Mouse (Mus musculus): ENCODE measurements around the gene Cherp. TPM values are rescaled to one million over a fixed set of nuclear protein-coding genes. Genes with fewer than 3 reads are reported as not detected.

Cherp gene
- total RNA-seq, 2 experiments from 2014 or later, result 59.7 to 76.4 TPM

GRCm38 (mm10) chr8:72421362-72422335 lies 53.4 kb downstream of the Cherp start, which contains the start of gene Eps15l1:
Gene Eps15l1, minus strand, starts transcription at chr8:72421460.
- intact Hi-C loops (cut with DNase I), result loop anchor here (2.0 kb wide), 1 partner anchor 53 kb away; the partner anchor contains the start of gene Cherp
- DNase-seq (ENCODE audit: low spot score in 2 of 2), result peak; percentile 98

- intact Hi-C loops (cut with DNase I), result loop anchor here (2.0 kb wide), 1 partner anchor 54 kb away; the partner anchor contains the start of gene Cherp
- peak; percentile 36 to 40 for DNase-seq (ENCODE audit: low spot score in 2 of 2)
Measured at GRCm38 (mm10) chr8:72420571-72421361, 54.3 kb downstream of the Cherp start.

DNA sequence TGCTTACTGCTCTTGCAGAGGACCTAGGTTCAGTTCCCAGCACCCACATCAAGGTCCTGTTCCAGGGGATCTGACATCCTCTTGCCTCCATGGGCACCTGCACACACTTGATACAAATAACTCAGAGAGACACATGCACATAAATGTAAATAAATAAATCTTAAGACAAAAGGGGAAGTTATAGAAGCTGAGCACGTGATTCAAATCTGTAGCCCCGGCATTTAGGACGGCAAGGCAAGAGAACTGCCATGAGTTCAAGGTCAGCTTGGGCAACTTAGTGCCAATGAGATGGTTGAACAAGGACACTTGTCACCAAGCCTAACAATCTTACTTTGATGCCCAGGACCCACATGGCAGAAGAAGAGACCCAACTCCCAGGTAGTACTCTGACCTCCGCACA lies 57.0 kb downstream of the Cherp start:
- intact Hi-C loops (cut with DNase I), result no loop called here
- no peak for DNase-seq (ENCODE audit: low spot score in 2 of 2)

DNA sequence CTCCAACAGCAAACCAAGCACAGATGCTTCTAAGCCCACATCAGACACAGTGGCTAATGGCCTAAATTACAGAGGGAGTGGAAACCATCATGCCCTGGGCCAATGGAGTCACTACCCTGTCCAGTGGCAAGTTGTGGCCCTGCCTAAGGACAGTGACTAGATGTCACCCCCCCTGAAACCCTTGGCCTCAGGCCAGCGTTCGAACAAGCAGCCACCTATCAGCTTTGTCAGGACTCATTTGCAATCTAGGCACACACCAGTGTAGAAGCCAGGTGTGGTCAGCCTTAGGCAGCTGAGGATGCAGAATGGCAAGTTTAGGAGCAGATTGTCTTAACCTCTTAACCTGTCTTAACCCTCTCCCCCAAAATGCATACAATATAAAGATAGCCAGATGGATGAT lies 59.8 kb downstream of the Cherp start:
- DNase-seq (ENCODE audit: low spot score in 2 of 2), result no peak
- intact Hi-C loops (cut with DNase I), result no loop called here

- DNase-seq (ENCODE audit: low spot score in 2 of 2), result no peak
Measured at GRCm38 (mm10) chr8:72413839-72414238, 61.2 kb downstream of the Cherp start.

More at GRCm38 (mm10) chr8:72413839-72414238, 61.2 kb downstream of the Cherp start:
- intact Hi-C loops (cut with DNase I), result no loop called here

Small RNA genes within 50 kb of the gene (microRNA-seq; reads per million reads assigned to microRNA genes)
- 4.3 reads per million, percentile 12 among the genes with 10 or more reads in this experiment for gene Mir7068

Other genes with a start within 250 kb of the Cherp start
- 10 to 100 TPM; 75.3 to 84.9 TPM for gene Ap1m1, start 235.2 kb downstream of the Cherp start, total RNA-seq (2021)
- 1 to 10 TPM; 5.2 to 6.4 TPM for gene Gm10282, start 170.0 kb downstream of the Cherp start, total RNA-seq (2021)
- 10 to 100 TPM; 13.5 to 22.2 TPM for gene Klf2, start 156.2 kb downstream of the Cherp start, total RNA-seq (2021)
- 10 to 100 TPM; 60.0 to 75.6 TPM for gene Eps15l1, start 53.8 kb downstream of the Cherp start, total RNA-seq (2021)
- gene Calr3, start 31.4 kb downstream of the Cherp start, total RNA-seq (2021), result under 1 TPM; 0.61 to 0.81 TPM
- gene 1700030K09Rik, start 31.3 kb downstream of the Cherp start, total RNA-seq (2021), result 10 to 100 TPM; 10.3 to 15.1 TPM
- 10 to 100 TPM; 50.9 to 53.5 TPM for gene Slc35e1, start 17.4 kb upstream of the Cherp start, total RNA-seq (2021)
- gene Med26, start 73.0 kb upstream of the Cherp start, total RNA-seq (2021), result 10 to 100 TPM in 1 of 2 experiments, 1 to 10 TPM in 1; 9.6 to 10.7 TPM
- gene Smim7, start 95.9 kb upstream of the Cherp start, total RNA-seq (2021), result 100 to 1,000 TPM; 111 to 128 TPM
- 100 to 1,000 TPM; 121 to 137 TPM for gene Tmem38a, start 96.8 kb upstream of the Cherp start, total RNA-seq (2021)
- 10 to 100 TPM; 40.5 to 48.4 TPM for gene Nwd1, start 171.5 kb upstream of the Cherp start, total RNA-seq (2021)
- 100 to 1,000 TPM; 140 to 148 TPM for gene Sin3b, start 248.1 kb upstream of the Cherp start, total RNA-seq (2021)

Data from left cerebral cortex, postnatal 36 days (tissue).